Mouse (Mus musculus): ENCODE results near the gene Psmb11. TPM values are rescaled to one million over a fixed set of nuclear protein-coding genes. Genes with fewer than 3 reads are reported as not detected.
A peak's percentile ranks its signal among the peaks of the same experiment; 100 is the strongest.

The Psmb11 gene
- polyA plus RNA-seq, 1 experiment from 2014 or later, result 0.68 TPM

DNA sequence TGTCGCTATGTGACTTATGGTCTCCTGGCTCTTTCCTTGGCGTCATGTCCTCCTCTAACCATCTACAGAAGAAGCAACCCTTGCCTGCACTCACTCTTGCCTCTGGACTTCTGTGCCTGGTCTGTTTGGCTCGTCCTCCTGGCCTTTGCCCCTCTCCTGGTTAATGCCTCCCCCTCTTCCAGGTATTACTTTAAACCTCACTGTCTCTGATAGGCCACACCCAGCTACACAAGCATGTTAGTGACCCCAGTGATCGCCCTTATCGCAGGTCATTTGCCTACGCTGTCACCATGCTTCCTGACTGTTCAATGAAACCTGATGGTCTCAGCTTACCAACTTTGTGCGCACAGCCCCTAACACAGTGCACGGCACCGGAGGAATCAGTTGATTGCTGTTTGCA lies 38.7 kb upstream of the Psmb11 start:
- H3K4me1 ChIP-seq, result peaks cover 8% of the 10 kb centered on the region
- H3K4me3 ChIP-seq, result no peak overlapping the region
- H3K27me3 ChIP-seq (replicated peaks), result no peaks in the 10 kb centered on the region
- H3K36me3 ChIP-seq, result peaks cover 32% of the 10 kb centered on the region
- no peaks in the 10 kb centered on the region for H3K9me3 ChIP-seq
- H3K4me2 ChIP-seq, result no peak overlapping the region
- H3K27ac ChIP-seq (replicated peaks), result no peak overlapping the region
- 89% methylated on average over 9 of the region's 9 CpGs for WGBS
- ATAC-seq (ENCODE audit: extremely low read depth, insufficient number of reproducible peaks, low FRiP score, low TSS enrichment), result no peak
- H3K9ac ChIP-seq, result no peak overlapping the region

- H3K27ac ChIP-seq (replicated peaks), result no peak overlapping the region
- no peak overlapping the region for H3K9ac ChIP-seq
- peaks cover 12% of the 10 kb centered on the region for H3K4me1 ChIP-seq
- H3K4me3 ChIP-seq, result no peak overlapping the region
- H3K4me2 ChIP-seq, result no peak overlapping the region
- ATAC-seq (ENCODE audit: extremely low read depth, insufficient number of reproducible peaks, low FRiP score, low TSS enrichment), result no peak
- peaks cover 32% of the 10 kb centered on the region for H3K36me3 ChIP-seq
- H3K9me3 ChIP-seq, result no peaks in the 10 kb centered on the region
- no peaks in the 10 kb centered on the region for H3K27me3 ChIP-seq (replicated peaks)
- WGBS, result 33% methylated on average over 7 of the region's 7 CpGs
Observed at GRCm38 (mm10) chr14:54583681-54584338, 37.4 kb upstream of the Psmb11 start.

- Histone ChIP-seq H3K27me3 (replicated peaks) (no peaks in the 10 kb centered on the region), H3K9ac (no peak overlapping the region), H3K4me2 (no peak overlapping the region), H3K36me3 (peaks cover 28% of the 10 kb centered on the region), H3K4me1 (peaks cover 55% of the 10 kb centered on the region), H3K4me3 (no peak overlapping the region), H3K9me3 (no peaks in the 10 kb centered on the region), H3K27ac (replicated peaks) (no peak overlapping the region)
- 92% methylated on average over 16 of the region's 16 CpGs for WGBS
- ATAC-seq (ENCODE audit: extremely low read depth, insufficient number of reproducible peaks, low FRiP score, low TSS enrichment), result no peak
Observed at GRCm38 (mm10) chr14:54591056-54591455, 30.2 kb upstream of the Psmb11 start.

DNA sequence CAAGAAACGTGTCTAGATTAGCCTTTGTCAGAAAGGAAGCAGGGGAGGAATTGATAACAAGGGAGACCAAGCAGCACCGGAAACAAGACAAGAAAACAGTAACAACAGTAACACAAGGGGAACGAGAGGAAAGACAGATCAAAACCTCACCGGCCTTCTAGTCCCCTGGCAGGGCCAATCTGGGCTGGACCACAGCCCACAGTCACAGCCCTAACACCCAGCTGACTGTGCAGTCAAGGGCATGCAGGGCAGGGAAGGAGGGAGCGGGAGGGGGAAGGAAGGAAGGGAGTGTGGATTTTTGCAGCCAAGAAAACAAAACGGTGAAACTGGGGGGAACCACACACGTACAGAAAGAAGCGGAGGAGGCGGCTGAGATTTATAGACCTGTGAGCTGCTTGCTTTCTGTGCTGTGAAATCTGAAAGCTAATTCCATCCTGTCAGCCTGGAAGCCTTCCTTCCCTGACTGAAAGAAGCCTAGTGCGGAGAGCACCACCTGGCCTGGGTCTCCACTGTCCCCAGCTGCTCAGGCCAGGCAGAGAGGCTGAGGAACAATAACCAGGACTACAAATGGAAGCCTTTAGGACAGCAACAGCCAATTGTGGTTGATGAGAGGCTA lies 28.8 kb upstream of the Psmb11 start:
- H3K9me3 ChIP-seq, result no peaks in the 10 kb centered on the region
- H3K27me3 ChIP-seq (replicated peaks), result no peaks in the 10 kb centered on the region
- H3K27ac ChIP-seq (replicated peaks), result peak overlapping the region; percentile 91
- ATAC-seq (ENCODE audit: extremely low read depth, insufficient number of reproducible peaks, low FRiP score, low TSS enrichment), result no peak; the same call in 1 of the 2 replicates
- H3K4me1 ChIP-seq, result peaks cover 62% of the 10 kb centered on the region
- peak overlapping the region; percentile 40 for H3K4me2 ChIP-seq
- H3K4me3 ChIP-seq, result no peak overlapping the region
- H3K9ac ChIP-seq, result peak overlapping the region; percentile 69
- H3K36me3 ChIP-seq, result peaks cover 22% of the 10 kb centered on the region
- WGBS, result 35% methylated on average over 10 of the region's 10 CpGs

GRCm38 (mm10) chr14:54594055-54594454 lies 27.2 kb upstream of the Psmb11 start:
- H3K4me1 ChIP-seq, result peaks cover 50% of the 10 kb centered on the region
- H3K9me3 ChIP-seq, result no peaks in the 10 kb centered on the region
- no peak for ATAC-seq (ENCODE audit: extremely low read depth, insufficient number of reproducible peaks, low FRiP score, low TSS enrichment)
- peaks cover 24% of the 10 kb centered on the region for H3K36me3 ChIP-seq
- H3K27ac ChIP-seq (replicated peaks), result peak overlapping the region; percentile 21; the same call in 1 of the 2 replicates
- H3K9ac ChIP-seq, result peak overlapping the region; percentile 64; the same call in 1 of the 2 replicates
- 91% methylated on average over 3 of the region's 3 CpGs for WGBS
- no peaks in the 10 kb centered on the region for H3K27me3 ChIP-seq (replicated peaks)
- no peak overlapping the region for H3K4me3 ChIP-seq
- peak overlapping the region; percentile 60; the same call in 1 of the 2 replicates for H3K4me2 ChIP-seq

DNA sequence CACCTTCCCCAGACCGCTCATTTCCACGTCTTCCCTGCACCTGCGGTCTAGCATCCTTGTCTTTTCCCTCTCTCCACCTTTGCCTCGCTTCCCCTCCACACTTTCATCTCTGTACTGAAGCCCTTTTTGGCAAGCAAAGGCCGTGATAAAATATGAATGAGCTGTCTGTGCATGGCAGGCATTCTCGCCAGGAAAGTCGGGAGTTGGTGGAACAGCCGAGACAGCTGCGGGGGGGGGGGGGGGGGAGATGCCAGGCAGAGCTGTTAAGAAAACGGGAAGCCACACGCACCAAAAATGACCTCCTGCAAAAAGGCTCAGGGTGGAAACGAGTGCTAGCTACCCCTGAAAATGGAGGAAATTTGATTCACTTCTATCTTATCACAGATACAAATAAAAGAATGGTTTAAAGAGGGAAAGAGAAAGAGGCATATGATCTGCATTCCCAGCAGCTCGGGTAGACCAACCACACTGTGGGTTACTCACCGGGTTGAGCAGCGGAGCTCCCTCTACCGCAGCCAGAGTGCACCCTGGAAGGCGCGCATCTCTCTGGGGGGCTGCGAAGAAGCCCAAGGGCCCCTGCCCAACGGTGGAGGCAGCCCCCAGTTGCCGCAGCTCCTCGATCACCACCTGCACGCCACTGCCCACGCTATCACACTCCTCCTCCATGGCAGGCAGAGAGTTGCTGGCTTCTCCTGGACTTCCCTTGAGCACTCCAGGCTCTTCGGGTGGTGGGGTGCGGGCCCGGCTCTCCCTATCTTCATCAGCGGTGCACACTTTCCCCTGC lies 26.4 kb upstream of the Psmb11 start:
- ATAC-seq (ENCODE audit: extremely low read depth, insufficient number of reproducible peaks, low FRiP score, low TSS enrichment), result no peak
- Histone ChIP-seq H3K9ac (peak overlapping the region; percentile 64), H3K27ac (replicated peaks) (peak overlapping the region; percentile 33), H3K4me1 (peaks cover 48% of the 10 kb centered on the region), H3K4me2 (peak overlapping the region; percentile 60), H3K4me3 (peak overlapping the region; percentile 38), H3K9me3 (no peaks in the 10 kb centered on the region), H3K27me3 (replicated peaks) (no peaks in the 10 kb centered on the region), H3K36me3 (peaks cover 26% of the 10 kb centered on the region)
- WGBS, result 45% methylated on average over 27 of the region's 28 CpGs

- Histone ChIP-seq H3K9ac (no peak overlapping the region), H3K27me3 (replicated peaks) (no peaks in the 10 kb centered on the region), H3K27ac (replicated peaks) (no peak overlapping the region), H3K4me3 (no peak overlapping the region), H3K4me2 (no peak overlapping the region), H3K4me1 (peaks cover 45% of the 10 kb centered on the region), H3K36me3 (peaks cover 13% of the 10 kb centered on the region; the same call in 1 of the 2 replicates), H3K9me3 (no peaks in the 10 kb centered on the region)
- WGBS, result 76% methylated on average over 7 of the region's 7 CpGs
- no peak for ATAC-seq (ENCODE audit: extremely low read depth, insufficient number of reproducible peaks, low FRiP score, low TSS enrichment)
Observed at GRCm38 (mm10) chr14:54597084-54597483, 24.1 kb upstream of the Psmb11 start.

DNA sequence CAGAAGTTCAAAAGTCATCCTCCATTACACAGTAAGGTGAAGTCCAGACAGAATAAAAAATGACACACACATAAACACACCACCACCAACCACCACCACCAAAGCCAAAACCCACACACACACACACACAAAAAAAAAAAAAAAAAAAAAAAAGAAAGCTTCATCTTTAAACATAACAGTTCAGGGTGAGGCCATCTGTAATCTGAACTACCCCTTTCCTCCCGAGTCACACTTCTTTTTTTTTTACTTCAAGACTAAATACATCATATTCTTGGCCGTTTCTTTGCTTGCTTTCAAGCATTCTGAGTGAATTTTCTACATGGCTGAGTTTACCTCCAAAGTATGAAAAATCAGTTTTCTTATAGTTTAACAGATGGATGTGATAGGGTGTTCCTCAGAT lies 19.6 kb upstream of the Psmb11 start:
- WGBS, result 51% methylated on average over 2 of the region's 2 CpGs

GRCm38 (mm10) chr14:54602613-54603012 lies 18.6 kb upstream of the Psmb11 start:
- Histone ChIP-seq H3K36me3 (0 out of 2 replicates have a peak, but pooled peaks cover 4% of the 10 kb centered on the region), H3K9ac (peak overlapping the region; percentile 84), H3K27me3 (replicated peaks) (no peaks in the 10 kb centered on the region), H3K4me2 (peak overlapping the region; percentile 64), H3K4me1 (peaks cover 24% of the 10 kb centered on the region), H3K27ac (replicated peaks) (peak overlapping the region; percentile 94), H3K4me3 (peak overlapping the region; percentile 65), H3K9me3 (no peaks in the 10 kb centered on the region)
- 42% methylated on average over 4 of the region's 4 CpGs for WGBS
- ATAC-seq (ENCODE audit: extremely low read depth, insufficient number of reproducible peaks, low FRiP score, low TSS enrichment), result no peak

More for the DNA sequence above, 19.6 kb upstream of the Psmb11 start:
- Histone ChIP-seq H3K9ac (no peak overlapping the region), H3K4me1 (peaks cover 26% of the 10 kb centered on the region), H3K36me3 (0 out of 2 replicates have a peak, but pooled peaks cover 4% of the 10 kb centered on the region), H3K27me3 (replicated peaks) (no peaks in the 10 kb centered on the region), H3K27ac (replicated peaks) (no peak overlapping the region), H3K9me3 (no peaks in the 10 kb centered on the region), H3K4me2 (no peak overlapping the region), H3K4me3 (no peak overlapping the region)
- ATAC-seq (ENCODE audit: extremely low read depth, insufficient number of reproducible peaks, low FRiP score, low TSS enrichment), result no peak

DNA sequence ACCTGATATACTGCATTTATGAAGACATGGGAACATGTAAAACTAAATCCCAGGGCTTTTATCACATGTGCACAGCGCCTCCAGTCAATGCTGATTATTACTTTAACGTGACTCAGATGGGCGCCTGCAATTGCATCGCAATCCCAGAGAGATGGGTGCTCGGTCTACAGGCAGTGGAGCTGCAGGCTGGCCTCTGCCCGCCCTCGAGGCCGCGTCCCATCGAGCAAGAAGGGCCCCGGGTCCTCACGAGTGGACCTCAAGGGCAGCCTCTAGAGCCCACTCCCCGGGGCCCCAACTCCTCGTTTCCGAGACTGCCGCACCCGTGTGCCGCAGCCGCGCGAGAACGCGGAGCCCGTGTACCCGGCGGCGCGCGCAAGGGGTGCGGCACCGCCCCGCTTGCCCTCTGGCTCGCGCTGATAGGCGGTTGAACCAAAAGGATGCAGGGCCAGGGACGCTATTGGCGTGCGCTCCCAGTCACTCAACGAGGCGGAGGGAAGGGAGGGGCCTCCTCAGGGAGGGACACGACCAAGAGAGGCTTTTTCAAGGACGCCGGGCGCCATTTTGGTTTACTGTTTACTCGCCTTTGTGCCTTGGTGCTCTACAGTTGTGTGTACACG lies 18.1 kb upstream of the Psmb11 start:
- under 1% methylated on average over 46 of the region's 46 CpGs for WGBS
- peak overlapping the region; percentile 65 for H3K4me3 ChIP-seq
- H3K27me3 ChIP-seq (replicated peaks), result no peaks in the 10 kb centered on the region
- H3K36me3 ChIP-seq, result 0 out of 2 replicates have a peak, but pooled peaks cover 4% of the 10 kb centered on the region
- H3K4me1 ChIP-seq, result peaks cover 24% of the 10 kb centered on the region
- ATAC-seq (ENCODE audit: extremely low read depth, insufficient number of reproducible peaks, low FRiP score, low TSS enrichment), result peak; percentile 97
- H3K4me2 ChIP-seq, result peak overlapping the region; percentile 64
- H3K9me3 ChIP-seq, result no peaks in the 10 kb centered on the region
- peak overlapping the region; percentile 94 for H3K27ac ChIP-seq (replicated peaks)
- H3K9ac ChIP-seq, result peak overlapping the region; percentile 84

DNA sequence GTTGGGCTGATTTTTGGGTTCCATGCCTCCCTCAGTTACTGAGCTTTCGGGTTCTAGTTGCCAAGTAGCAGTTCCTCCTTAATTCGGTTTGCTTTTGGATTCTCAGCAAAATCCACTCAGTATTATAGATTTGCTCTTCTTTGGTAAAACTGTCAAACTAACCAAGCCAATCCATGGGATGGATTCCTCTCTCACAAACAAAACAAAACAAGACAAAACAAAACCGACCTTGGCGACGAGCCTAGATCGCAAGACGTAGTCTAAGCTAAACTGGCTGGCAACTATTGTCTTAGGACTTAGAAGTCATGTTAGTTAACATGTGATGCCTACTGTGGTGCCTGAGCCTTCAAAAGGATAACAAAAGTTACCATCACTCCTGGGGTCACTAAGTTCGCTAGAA lies 17.5 kb upstream of the Psmb11 start:
- peak overlapping the region; percentile 65 for H3K4me3 ChIP-seq
- 0 out of 2 replicates have a peak, but pooled peaks cover 4% of the 10 kb centered on the region for H3K36me3 ChIP-seq
- no peaks in the 10 kb centered on the region for H3K27me3 ChIP-seq (replicated peaks)
- H3K4me1 ChIP-seq, result peaks cover 24% of the 10 kb centered on the region
- no peak for ATAC-seq (ENCODE audit: extremely low read depth, insufficient number of reproducible peaks, low FRiP score, low TSS enrichment)
- no peaks in the 10 kb centered on the region for H3K9me3 ChIP-seq
- H3K4me2 ChIP-seq, result peak overlapping the region; percentile 64
- no peak overlapping the region for H3K9ac ChIP-seq
- peak overlapping the region; percentile 94 for H3K27ac ChIP-seq (replicated peaks)
- 79% methylated on average over 8 of the region's 8 CpGs for WGBS

All from heart, embryonic 13.5 days (tissue).